8 mouse cellular contexts compared by ENCODE assay signal in the genomic region with DNA sequence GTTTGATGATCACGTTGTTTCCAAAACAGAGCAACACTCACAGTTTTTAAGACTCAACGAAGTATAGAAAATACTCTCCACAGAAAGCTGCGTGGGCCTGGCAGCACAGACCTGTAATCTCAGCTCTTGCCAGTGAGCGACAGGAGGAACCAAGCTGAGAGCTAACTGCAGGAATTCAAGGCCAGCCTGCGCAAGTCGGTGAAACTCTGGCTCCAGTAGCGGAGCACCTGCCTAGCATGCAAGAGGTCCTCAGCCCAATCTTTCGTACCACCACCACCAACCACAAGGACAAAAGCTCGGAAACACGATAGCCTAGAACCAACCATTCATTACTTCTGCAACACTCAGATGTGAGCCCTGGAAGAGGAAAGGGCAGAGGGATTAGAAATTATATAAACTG. TPM values are rescaled to one million over a fixed set of nuclear protein-coding genes. Genes with fewer than 3 reads are reported as not detected.
DNase-seq lines count a peak whose midpoint lies in the region; ATAC-seq and TF ChIP-seq lines count a peak whose summit lies in the region.

No protein-coding gene starts in this region.

- H3K4me2 ChIP-seq in heart, embryonic 13.5 days, result peak overlapping the region; percentile 84
- H3K4me2 ChIP-seq in liver, embryonic 13.5 days, result peak overlapping the region; percentile 88

- no peaks in the 10 kb centered on the region for H3K9me3 ChIP-seq in heart, embryonic 13.5 days
- no peaks in the 10 kb centered on the region for H3K9me3 ChIP-seq in liver, embryonic 13.5 days (replicated peaks)

- TF ChIP-seq CTCF in cerebellum, adult 2 months (IDR thresholded peaks at IDR 0.05; ENCODE audit: borderline replicate concordance, insufficient read depth, low read depth, low read length), result no peak

- peak overlapping the region; percentile 84; the same call in 1 of the 2 replicates for H3K9ac ChIP-seq in heart, embryonic 13.5 days
- H3K9ac ChIP-seq in liver, embryonic 13.5 days, result peak overlapping the region; percentile 94

- H3K4me3 ChIP-seq in heart, embryonic 13.5 days, result peak overlapping the region; percentile 66
- H3K4me3 ChIP-seq in liver, embryonic 13.5 days (replicated peaks), result peak overlapping the region; percentile 81
- no peak overlapping the region for H3K4me3 ChIP-seq in cerebellum, adult 2 months (replicated peaks; ENCODE audit: insufficient read depth, low read depth, low read length)

- no peaks in the 10 kb centered on the region for H3K36me3 ChIP-seq in heart, embryonic 13.5 days
- H3K36me3 ChIP-seq in liver, embryonic 13.5 days, result peaks cover 35% of the 10 kb centered on the region

- no peak for TF ChIP-seq POLR2A in cerebellum, adult 2 months (IDR thresholded peaks at IDR 0.05; ENCODE audit: borderline replicate concordance, insufficient read depth, low read length)

- no peak for DNase-seq in heart, adult 8-10 months (ENCODE audit: low spot score)
- peak; percentile 34 to 38 for DNase-seq in B cell, adult 2 months
- DNase-seq in brain, adult 2 months (ENCODE audit: low read depth, low spot score), result peak; percentile 41
- no peak for DNase-seq in liver, embryonic 13.5 days
- DNase-seq in cerebellum, adult 2 months, result no peak
- DNase-seq in gastrocnemius, adult 18-20 months (ENCODE audit: low spot score), result no peak
- no peak for DNase-seq in spleen, adult 18-20 months

- no peak for ATAC-seq in heart, embryonic 13.5 days (ENCODE audit: extremely low read depth, insufficient number of reproducible peaks, low FRiP score, low TSS enrichment)
- ATAC-seq in liver, embryonic 13.5 days (ENCODE audit: low read depth), result no peak

- 22% methylated on average over 10 of the region's 10 CpGs for WGBS in heart, embryonic 13.5 days
- 3% methylated on average over 10 of the region's 10 CpGs for WGBS in liver, embryonic 13.5 days (ENCODE audit: insufficient replicate concordance)
- WGBS in cerebellum, adult 2 months, result 39% methylated on average over 10 of the region's 10 CpGs

- peaks cover 21% of the 10 kb centered on the region for H3K4me1 ChIP-seq in heart, embryonic 13.5 days
- peaks cover 72% of the 10 kb centered on the region for H3K4me1 ChIP-seq in liver, embryonic 13.5 days (replicated peaks)
- no peaks in the 10 kb centered on the region for H3K4me1 ChIP-seq in cerebellum, adult 2 months (ENCODE audit: control insufficient read depth, insufficient read depth, low read length)

- H3K27ac ChIP-seq in heart, embryonic 13.5 days (replicated peaks), result no peak overlapping the region
- peak overlapping the region; percentile 98 for H3K27ac ChIP-seq in liver, embryonic 13.5 days
- no peak overlapping the region for H3K27ac ChIP-seq in cerebellum, adult 2 months (ENCODE audit: insufficient read depth, low read length)

- H3K27me3 ChIP-seq in heart, embryonic 13.5 days (replicated peaks), result peaks cover 43% of the 10 kb centered on the region
- H3K27me3 ChIP-seq in liver, embryonic 13.5 days, result no peaks in the 10 kb centered on the region
- no peaks in the 10 kb centered on the region for H3K27me3 ChIP-seq in cerebellum, adult 2 months (ENCODE audit: control insufficient read depth, insufficient read depth, low read length)

RNA-seq across cellular contexts. Expression of a gene that starts 2.0 kb away (rescaled TPM):
- polyA plus RNA-seq in heart, embryonic 13.5 days (2015; fragmentation: Nextera tagmentation; extraction: Ambion mirVana), result 8.6 and 9.0 TPM in 2 replicates
- 10 to 100 TPM; 13.8 to 15.5 (median 14.6) TPM for total RNA-seq in heart, adult 8-10 months (2022)
- 24.6 and 25.8 TPM in 2 replicates for polyA plus RNA-seq in liver, embryonic 13.5 days (2015; fragmentation: Nextera tagmentation; extraction: Ambion mirVana)
- 5.0 TPM in 2 replicates for polyA plus RNA-seq in cerebellum, adult 2 months (2012; rRNA removed)
- 1 to 10 TPM; 6.3 to 7.3 TPM for total RNA-seq in gastrocnemius, adult 18-20 months (2021)

RNA-seq across cellular contexts. Expression of a gene that starts 28.8 kb away (rescaled TPM):
- polyA plus RNA-seq in heart, embryonic 13.5 days (2015; fragmentation: Nextera tagmentation; extraction: Ambion mirVana), result 2.9 TPM in 2 replicates
- total RNA-seq in heart, adult 8-10 months (2022), result 1 to 10 TPM; 1.3 to 2.1 (median 1.8) TPM
- 0.70 and 0.74 TPM in 2 replicates for polyA plus RNA-seq in liver, embryonic 13.5 days (2015; fragmentation: Nextera tagmentation; extraction: Ambion mirVana)
- 2.4 and 2.9 TPM in 2 replicates for polyA plus RNA-seq in cerebellum, adult 2 months (2012; rRNA removed)
- 1 to 10 TPM in 1 of 2 experiments, under 1 TPM in 1; 0.91 to 1.0 TPM for total RNA-seq in gastrocnemius, adult 18-20 months (2021)

RNA-seq across cellular contexts. Expression of a gene that starts 53.4 kb away (rescaled TPM):
- polyA plus RNA-seq in heart, embryonic 13.5 days (2015; fragmentation: Nextera tagmentation; extraction: Ambion mirVana), result 7.6 and 8.0 TPM in 2 replicates
- total RNA-seq in heart, adult 8-10 months (2022), result 1 to 10 TPM; 1.0 to 1.6 (median 1.3) TPM
- polyA plus RNA-seq in liver, embryonic 13.5 days (2015; fragmentation: Nextera tagmentation; extraction: Ambion mirVana), result 1.6 and 2.1 TPM in 2 replicates
- polyA plus RNA-seq in cerebellum, adult 2 months (2012; rRNA removed), result 2.9 and 3.1 TPM in 2 replicates
- total RNA-seq in gastrocnemius, adult 18-20 months (2021), result under 1 TPM; 0.23 to 0.31 TPM

Comparison
In these comparisons a context has a peak if more than half of its experiments do, and no peak if none do; other contexts are left out.
1. DNase-seq: peak in B cell, adult 2 months (2 of 2) and brain, adult 2 months (single experiment); none in heart, adult 8-10 months (single experiment), liver, embryonic 13.5 days (single experiment), cerebellum, adult 2 months (0 of 2), gastrocnemius, adult 18-20 months (single experiment) and spleen, adult 18-20 months (0 of 2).